Mouse (Mus musculus) cerebellum, adult 2 months (tissue): Measurements from ENCODE around the gene Tmem237.

Experiments
- CTCF ChIP-seq: fragments of 200-500 bp; IDR thresholded peaks from 2 replicates; pipeline ENCODE4 v1.5.1; 2011; ENCODE audit warnings: low read depth, mild to moderate bottlenecking, control low read depth, low read length, moderate library complexity, borderline replicate concordance; ENCODE audit not compliant: insufficient read depth
- POLR2A ChIP-seq: fragments of 200-500 bp; IDR thresholded peaks from 2 replicates; pipeline ENCODE4 v1.6.1; 2011; ENCODE audit warnings: low read length, control low read depth, borderline replicate concordance; ENCODE audit not compliant: insufficient read depth

- TF ChIP-seq CTCF = no peak
- TF ChIP-seq POLR2A = no peak
Observed at GRCm38 (mm10) chr1:59051306-59051705, 68.9 kb downstream of the Tmem237 start.
